Mouse (Mus musculus): Measurements from ENCODE around the gene Prok1.

GRCm38 (mm10) chr3:107183178-107183577 is 56.3 kb downstream of the Prok1 start:
- TF ChIP-seq CTCF (IDR thresholded peaks at IDR 0.05; ENCODE audit: low read depth): no peak
- TF ChIP-seq EP300 (IDR thresholded peaks at IDR 0.05; ENCODE audit: low read depth): no peak

Measured in liver, embryonic 14.5 days (tissue).